Mouse (Mus musculus) c-Kit-positive CD71-positive TER-119-negative erythroid progenitor cells, embryonic 14.5 days (primary cell): ENCODE results near the gene St6galnac3.

ENCODE experiments used
- DNase-seq: peaks from one replicate; pipeline ENCODE4 v3.0.0-alpha.2; 2013; ENCODE audit warnings: low read depth

St6galnac3 gene

GRCm38 (mm10) chr3:153733364-153734159 lies 8.6 kb upstream of the St6galnac3 start:
- peak; percentile 48 for DNase-seq

DNA sequence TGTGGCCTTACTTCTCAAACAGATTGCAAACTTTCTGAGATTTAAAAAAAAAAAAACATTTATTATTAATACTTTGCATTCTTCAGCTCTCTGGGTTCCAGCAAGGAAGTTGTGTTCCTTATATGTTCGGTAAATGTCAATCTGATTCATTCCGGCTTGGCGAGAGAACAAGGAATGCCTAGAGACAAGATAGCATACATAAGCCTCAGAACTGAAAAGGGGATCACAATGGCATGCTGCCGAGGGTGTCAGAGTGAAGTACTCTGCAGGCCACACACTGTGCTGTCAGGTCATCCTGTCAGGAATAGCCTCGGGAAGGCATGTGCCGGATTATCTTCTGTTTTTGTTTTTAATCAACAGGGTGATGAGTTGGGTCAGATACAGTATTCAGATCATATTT lies 7.8 kb upstream of the St6galnac3 start:
- DNase-seq: no peak

DNA sequence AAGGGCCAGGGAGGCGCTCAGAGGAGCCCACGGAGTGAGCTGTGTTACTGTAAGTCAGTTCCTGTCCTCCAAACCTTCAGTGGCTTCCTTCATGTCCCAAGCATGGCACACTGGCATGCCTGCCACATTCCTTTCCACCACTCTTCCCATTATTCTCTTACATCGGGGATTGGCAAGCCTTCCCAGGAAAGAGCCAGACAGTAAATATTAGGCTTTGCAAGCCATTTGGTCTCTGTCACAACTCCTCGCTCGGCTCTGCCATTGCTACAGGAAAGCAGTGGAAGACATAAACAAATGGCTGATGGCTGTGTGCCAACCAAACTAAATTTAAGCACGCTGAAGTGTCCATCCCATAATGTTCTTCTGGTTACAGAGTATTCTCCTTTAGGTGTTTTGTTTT lies 7.1 kb upstream of the St6galnac3 start:
- DNase-seq: no peak

DNA sequence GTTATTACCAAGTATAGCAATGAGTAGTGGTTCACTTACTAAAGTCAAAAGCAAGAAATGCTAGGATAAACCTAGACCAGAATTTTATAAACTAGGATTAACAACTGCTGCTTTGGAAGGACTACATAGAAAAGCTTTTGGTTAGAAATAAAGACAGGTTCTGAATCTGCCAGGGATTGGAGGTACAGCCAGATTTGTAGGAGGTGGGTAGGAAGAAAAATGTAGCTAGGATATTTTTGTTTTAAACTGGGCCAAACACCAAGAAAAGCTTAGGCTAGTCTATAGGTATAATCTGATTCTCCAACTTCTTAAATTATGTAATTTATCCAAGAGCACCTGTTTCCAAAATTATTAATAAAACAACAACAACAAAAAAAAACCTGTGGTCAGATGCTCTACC lies 3.6 kb upstream of the St6galnac3 start:
- no peak for DNase-seq

- DNase-seq: no peak
Measured at GRCm38 (mm10) chr3:153723467-153724079, 1.4 kb downstream of the St6galnac3 start.

- no peak for DNase-seq
Measured at GRCm38 (mm10) chr3:153721525-153721924, 3.4 kb downstream of the St6galnac3 start.

- DNase-seq: no peak
Measured at GRCm38 (mm10) chr3:153720922-153721321, 4.1 kb downstream of the St6galnac3 start.

GRCm38 (mm10) chr3:153720296-153720695 lies 4.7 kb downstream of the St6galnac3 start:
- no peak for DNase-seq

- no peak for DNase-seq
Measured at GRCm38 (mm10) chr3:153719256-153719970, 5.6 kb downstream of the St6galnac3 start.

- DNase-seq: no peak
Measured at GRCm38 (mm10) chr3:153718724-153719123, 6.2 kb downstream of the St6galnac3 start.

DNA sequence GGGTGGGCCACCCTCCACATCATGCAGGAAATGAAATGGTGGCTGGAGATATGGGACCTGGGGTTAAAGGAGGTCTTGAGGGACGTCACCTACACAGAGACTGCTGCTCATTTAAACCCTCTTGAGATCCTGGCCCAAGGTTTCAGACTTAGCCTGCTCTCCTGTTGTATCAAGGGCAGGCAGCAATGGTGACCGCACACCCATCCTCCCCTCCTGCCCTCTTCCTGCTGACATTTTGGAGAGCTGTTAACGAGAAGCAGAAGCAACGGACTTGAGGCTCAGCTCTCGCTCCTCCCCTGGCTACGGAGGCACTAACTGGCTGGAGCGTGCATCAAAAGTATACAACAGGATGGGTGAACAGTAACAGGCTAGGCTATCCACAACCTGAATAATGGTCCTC lies 7.2 kb downstream of the St6galnac3 start:
- no peak for DNase-seq

DNA sequence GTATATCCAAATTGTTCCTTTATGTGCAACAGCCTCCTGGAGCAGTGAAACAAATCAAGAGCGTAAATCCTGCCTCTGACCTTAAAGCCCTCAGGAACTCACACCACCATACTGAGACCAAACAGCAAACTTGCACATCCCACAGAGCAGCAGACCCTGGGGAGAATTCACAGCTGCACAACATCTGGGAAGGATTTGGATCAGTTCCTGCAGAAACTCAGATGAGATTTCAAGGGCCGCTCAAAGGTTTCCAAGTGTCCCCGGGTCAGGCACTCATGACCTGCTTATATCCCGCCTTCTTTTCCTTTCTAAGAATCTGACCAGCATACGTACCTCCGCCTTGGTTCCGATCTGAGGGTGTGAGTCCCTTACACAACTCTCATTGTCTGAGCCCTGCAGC lies 9.3 kb downstream of the St6galnac3 start:
- DNase-seq: no peak

DNA sequence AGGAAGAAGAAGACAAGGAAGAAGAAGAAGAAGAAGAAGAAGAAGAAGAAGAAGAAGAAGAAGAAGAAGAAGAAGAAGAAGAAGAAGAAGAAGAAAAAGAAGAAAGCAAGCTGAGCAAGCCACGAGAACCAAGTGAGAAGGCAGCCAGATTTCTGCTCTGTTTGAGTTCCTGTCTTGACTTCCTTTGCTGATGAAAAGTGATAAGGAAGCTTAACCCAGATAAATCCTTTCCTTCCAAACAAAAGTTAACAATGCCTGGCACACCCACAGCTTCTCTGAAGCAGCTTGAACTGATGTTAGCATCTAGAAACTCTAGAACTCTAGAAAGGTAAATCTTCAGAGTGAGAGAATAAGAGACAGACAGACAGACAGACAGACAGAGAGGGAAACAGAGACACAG lies 14.4 kb downstream of the St6galnac3 start:
- no peak for DNase-seq

- no peak for DNase-seq
Measured at GRCm38 (mm10) chr3:153707687-153708086, 17.3 kb downstream of the St6galnac3 start.

DNA sequence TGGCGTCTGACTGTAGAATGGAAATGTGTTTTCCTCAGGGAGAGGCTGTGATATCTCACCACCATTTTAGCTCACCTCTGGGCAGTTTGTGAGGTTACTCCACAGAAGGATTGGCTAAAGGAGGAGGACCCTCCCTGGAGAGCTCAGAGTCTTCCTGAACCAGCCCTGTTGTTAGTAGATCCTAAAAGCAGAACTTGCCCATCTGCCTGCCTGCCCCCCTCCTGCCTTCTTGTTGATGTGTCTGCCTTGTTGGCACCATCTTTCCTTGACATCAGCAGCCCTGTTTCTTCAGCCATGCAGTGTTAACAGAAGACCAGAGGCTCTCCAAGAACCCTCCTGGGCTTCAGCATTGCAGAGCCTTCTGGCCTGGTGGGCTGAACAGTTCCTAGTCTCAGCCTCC lies 18.1 kb downstream of the St6galnac3 start:
- no peak for DNase-seq

GRCm38 (mm10) chr3:153701752-153702740 lies 22.9 kb downstream of the St6galnac3 start:
- no peak for DNase-seq

GRCm38 (mm10) chr3:153701172-153701571 lies 23.8 kb downstream of the St6galnac3 start:
- DNase-seq: no peak

DNA sequence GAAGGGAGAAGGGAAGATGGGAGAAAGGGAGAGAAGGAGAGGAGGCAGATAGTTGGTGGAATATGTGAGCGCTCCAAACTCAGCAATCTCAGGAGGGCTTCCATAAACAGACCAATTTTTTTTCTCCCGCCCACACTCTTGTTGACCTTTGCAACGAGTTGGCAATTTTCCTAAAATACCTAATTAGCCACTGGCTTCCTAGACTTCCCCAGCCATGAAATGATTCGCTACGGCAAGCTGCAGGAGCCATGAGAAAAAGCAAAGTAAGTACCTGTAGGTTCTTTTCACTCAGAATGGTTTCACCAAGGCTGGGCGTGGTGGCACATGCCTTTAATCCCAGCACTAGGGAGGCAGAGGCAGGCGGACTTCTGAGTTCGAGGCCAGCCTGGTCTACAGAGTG lies 25.9 kb downstream of the St6galnac3 start:
- no peak for DNase-seq

- DNase-seq: no peak
Measured at GRCm38 (mm10) chr3:153692978-153693377, 32.0 kb downstream of the St6galnac3 start.

GRCm38 (mm10) chr3:153692206-153692813 lies 32.7 kb downstream of the St6galnac3 start:
- no peak for DNase-seq

GRCm38 (mm10) chr3:153691537-153691936 lies 33.4 kb downstream of the St6galnac3 start:
- DNase-seq: peak; percentile 52
